Mouse (Mus musculus) yolk sac, embryonic 10.5 days (tissue): ENCODE measurements around the gene Sgo2a.
"Not testable (repeated sequence)": the region's sequence is repeated elsewhere in the genome, so short reads cannot be mapped to it uniquely, and the experiment has no call there.

ENCODE experiments used
- DNase-seq: peaks from one replicate; pipeline ENCODE4 v3.0.0-alpha.2; 2017; ENCODE audit warnings: low spot score

Sgo2a gene

GRCm38 (mm10) chr1:57995432-57996132 lies at the start of gene Sgo2a:
Sgo2a (plus strand) TSS chr1:57995971.
- peak; percentile 94 for DNase-seq

- DNase-seq, result no peak
These were observed 48.0 kb upstream of the Sgo2a start for GRCm38 (mm10) chr1:57947552-57948347.

- DNase-seq, result no peak
These were observed 46.6 kb upstream of the Sgo2a start for GRCm38 (mm10) chr1:57949195-57949594.

DNA sequence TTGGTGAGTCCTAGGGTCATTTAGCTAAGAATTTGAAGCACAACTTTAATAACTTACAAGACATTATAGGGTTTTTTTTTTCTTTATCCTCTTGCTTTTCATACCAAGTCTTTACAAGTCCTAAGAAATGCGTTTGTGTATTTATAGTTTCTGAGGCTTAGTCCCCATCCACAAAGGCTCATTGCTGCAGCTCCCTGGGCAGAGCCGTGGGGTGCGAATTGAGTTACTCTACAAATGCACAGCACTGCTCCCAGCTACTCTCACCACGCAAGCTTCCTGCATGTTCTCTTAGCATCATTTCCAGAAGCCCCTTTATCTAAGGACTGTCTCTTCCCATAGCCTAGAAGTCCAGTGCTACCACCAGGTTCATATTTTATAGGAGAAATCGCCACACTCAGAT lies 46.1 kb upstream of the Sgo2a start:
- no peak for DNase-seq

DNA sequence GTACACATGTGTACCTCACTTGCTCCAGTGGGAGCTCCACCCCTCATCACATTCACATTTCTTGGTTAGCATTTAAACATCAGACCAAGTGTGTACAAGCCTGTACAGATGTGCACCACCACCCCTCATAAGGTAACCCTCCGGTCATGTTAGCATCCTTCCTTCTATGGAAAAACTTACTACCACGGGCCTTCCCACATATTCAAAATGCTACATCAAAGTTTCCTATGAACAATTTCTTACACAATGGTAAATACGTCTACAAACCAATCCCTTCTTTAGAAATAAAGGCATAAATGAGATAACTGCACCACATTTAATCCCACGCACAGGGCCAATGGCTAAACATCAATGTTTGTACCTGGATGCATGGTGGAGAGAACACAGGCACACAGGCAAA lies 43.3 kb upstream of the Sgo2a start:
- DNase-seq, result no peak

- DNase-seq, result no peak
These were observed 42.0 kb upstream of the Sgo2a start for GRCm38 (mm10) chr1:57953586-57954375.

GRCm38 (mm10) chr1:57954376-57954765 lies 41.4 kb upstream of the Sgo2a start:
- no peak for DNase-seq

GRCm38 (mm10) chr1:57955774-57956173 lies 40.0 kb upstream of the Sgo2a start:
- DNase-seq, result no peak

DNA sequence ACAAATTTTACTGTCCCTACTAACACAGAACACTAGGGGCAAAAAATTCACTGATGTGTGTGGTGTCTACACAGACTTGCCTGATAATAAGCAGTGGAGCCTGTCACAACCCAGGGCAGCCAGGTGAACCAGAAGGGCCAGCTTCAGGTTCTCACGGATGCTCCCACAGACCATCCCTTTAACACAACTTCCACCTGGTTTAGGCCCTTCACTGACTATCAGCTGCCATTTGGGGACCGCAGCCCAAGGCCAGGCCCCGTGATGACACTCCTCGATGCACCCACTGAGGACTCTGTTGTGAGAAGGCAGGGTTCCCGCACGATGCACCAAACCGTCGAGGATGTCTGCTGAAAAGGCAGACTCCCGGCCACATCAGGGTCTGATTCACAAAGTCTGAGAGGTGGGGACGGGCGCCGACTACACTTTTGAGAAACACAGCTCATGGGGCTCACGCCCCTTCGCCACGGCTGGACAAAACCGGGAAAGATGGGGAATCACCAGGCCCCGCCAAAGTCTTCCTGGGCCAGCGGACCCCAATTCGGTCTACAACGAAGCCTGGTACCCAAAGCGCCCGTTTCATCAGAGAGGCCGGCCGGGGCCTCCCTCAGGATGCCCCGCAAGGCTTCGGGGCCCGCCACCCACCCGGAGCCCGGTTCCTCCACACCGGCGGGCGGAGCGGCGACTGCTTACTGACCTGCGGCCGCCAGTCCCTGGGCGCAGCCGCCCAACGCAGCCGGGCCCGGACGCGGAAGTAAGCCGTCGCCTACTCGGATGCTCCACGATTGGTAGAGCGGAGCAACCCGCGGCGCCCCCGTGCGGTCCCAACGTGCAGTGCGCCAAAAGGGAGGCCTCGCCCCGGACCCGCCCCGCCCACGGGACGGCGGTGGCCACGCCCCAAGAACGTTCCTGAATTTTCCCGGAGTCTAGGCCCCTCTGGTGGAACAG lies 26.2 kb upstream of the Sgo2a start:
- DNase-seq, result peak; percentile 91

DNA sequence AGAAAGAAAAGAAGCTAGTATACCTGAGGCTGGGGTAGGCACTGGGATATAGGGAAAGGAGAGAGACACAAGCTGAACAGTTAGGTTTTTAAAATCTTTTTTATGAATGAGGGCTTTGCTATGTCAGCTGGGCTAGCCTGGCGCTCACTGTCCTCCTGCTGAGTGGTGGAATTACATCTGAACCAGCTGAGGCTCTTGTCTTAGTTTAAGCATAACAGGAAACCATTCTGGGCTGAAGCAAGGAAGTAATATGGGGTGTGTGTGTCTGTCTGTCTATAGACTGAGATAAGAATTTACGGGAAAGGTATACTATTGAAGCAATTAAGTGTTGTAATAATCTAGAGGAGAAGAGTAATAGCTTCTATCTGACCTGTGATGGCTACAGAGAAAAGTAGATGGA lies 24.2 kb upstream of the Sgo2a start:
- no peak for DNase-seq

GRCm38 (mm10) chr1:57976860-57977259 lies 18.9 kb upstream of the Sgo2a start:
- no peak for DNase-seq

- DNase-seq, result no peak
These were observed 6.6 kb upstream of the Sgo2a start for GRCm38 (mm10) chr1:57989052-57989600.

DNA sequence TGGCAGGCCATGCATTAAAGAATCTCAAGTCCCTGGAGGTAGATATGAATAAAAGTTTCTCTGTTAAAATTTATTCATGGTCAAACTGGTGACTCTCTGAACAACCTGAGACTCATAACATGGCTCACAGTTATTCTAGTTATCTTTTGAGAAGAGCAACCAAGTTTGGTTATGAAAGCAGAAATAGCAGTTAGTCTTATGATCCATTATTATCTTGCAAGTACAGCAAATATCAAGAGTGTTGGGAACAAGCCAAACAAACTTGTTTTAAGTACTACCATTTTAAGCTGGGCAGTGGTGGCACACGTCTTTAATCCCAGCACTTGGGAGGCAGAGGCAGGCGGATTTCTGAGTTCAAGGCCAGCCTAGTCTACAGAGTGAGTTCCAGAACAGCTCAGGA lies 4.5 kb upstream of the Sgo2a start:
- DNase-seq, result no peak

DNA sequence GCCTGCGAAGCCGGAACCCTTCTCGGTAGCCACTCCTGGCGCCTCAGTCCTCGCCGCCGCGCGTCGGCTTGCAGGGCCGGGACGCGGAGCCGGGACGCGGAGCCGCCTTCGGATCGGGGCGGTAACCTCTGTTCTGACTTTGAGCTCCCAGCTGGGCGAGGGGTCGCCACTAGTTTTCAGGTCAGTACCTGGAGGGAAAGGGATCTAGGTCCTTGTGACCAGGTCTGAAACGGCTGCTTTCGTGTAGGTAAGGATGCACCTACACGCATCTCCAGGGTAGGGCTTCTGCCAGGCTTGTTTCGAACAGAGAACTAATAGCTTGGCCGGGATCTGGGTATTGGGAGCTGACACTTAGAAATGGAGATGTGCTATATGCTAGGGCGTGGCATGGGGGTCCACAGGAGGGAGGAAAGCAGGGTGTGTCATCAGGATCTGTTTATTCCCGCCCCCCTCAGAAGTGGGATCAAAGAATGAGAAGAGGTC lies 403 bp downstream of the Sgo2a start:
- DNase-seq, result peak; percentile 43

DNA sequence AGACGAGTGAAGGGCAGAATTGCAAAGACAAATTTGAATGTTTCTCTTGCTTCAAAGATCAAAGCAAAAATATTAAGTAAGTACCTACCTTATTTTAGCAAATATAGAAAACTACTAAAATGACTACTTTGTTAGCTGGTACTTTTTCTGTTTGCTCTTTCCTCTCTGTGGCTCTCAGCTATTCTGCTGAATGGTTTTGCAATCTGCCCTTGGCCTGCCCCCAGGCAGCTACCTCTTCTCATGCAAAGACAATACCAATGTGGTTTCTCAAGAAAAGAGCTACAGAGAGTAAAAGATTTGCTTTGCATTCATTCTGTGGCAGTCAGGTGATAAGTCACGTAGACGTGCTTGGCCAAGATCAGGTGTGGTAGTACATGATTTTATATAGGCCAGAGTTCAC lies 2.4 kb downstream of the Sgo2a start:
- DNase-seq, result peak; percentile 25

DNA sequence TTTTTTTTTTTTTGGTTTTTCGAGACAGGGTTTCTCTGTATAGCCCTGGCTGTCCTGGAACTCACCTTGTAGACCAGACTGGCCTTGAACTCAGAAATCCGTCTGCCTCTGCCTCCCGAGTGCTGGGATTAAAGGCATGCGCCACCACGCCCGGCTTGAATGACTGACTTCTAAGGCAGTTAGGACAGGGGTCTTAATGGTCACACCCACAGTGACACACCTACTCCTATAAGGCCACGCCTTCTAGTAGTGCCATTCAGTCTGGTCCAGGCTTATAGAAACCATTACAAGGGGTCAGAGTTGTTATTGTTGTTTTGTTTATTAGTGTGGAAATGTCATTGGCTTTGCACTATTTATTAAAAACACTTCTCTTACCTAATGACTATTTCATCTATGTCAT lies 10.6 kb downstream of the Sgo2a start:
- DNase-seq, result not testable (repeated sequence)

- DNase-seq, result no peak
These were observed 23.1 kb downstream of the Sgo2a start, which contains the start of gene Kctd18 for GRCm38 (mm10) chr1:58018856-58019255. Kctd18 (minus strand) TSS chr1:58018956.

- no peak for DNase-seq
These were observed 31.9 kb downstream of the Sgo2a start for GRCm38 (mm10) chr1:58027707-58028106.

- peak; percentile 24 for DNase-seq
These were observed 33.9 kb downstream of the Sgo2a start, which contains the start of gene Aox1 for GRCm38 (mm10) chr1:58029636-58030117. Aox1 (plus strand) TSS chr1:58029931.

GRCm38 (mm10) chr1:58030156-58030871 lies 34.5 kb downstream of the Sgo2a start:
- DNase-seq, result no peak
